Mouse (Mus musculus) thymus, adult 2 months (tissue): ENCODE measurements at regions not wholly inside any gene's neighbourhood (a gene's known extent, or its start where the extent isn't known, plus 50 kb on each side); places are given as distances from the start of the nearest gene placed in this dataset.

Source experiments
- DNase-seq: peaks from one replicate; pipeline ENCODE4 v3.0.0; 2021
- H3K27ac ChIP-seq: fragments of 200-500 bp; 2 replicates; pipeline ENCODE4 v1.5.1; 2012; ENCODE audit warnings: low read length, control low read depth; ENCODE audit not compliant: control insufficient read depth, insufficient read depth
- H3K27me3 ChIP-seq: fragments of 200-500 bp; 2 replicates; pipeline ENCODE4 v1.6.1; 2012; ENCODE audit warnings: mild to moderate bottlenecking, low read length, moderate library complexity, mixed read lengths; ENCODE audit not compliant: control insufficient read depth, insufficient read depth
- H3K36me3 ChIP-seq: fragments of 200-500 bp; 2 replicates; pipeline ENCODE4 v1.6.1; 2012; ENCODE audit warnings: mild to moderate bottlenecking, low read length, moderate library complexity; ENCODE audit not compliant: control insufficient read depth, insufficient read depth
- H3K4me1 ChIP-seq: fragments of 200-500 bp; replicated peaks from 2 replicates; pipeline ENCODE4 v1.6.1; 2012; ENCODE audit warnings: low read length; ENCODE audit not compliant: control insufficient read depth, insufficient read depth
- H3K4me3 ChIP-seq: fragments of 200-500 bp; 2 replicates; pipeline ENCODE4 v1.5.1; 2012; ENCODE audit warnings: mild to moderate bottlenecking, low read length, control low read depth, moderate library complexity; ENCODE audit not compliant: control insufficient read depth, insufficient read depth
- CTCF ChIP-seq: fragments of 200-500 bp; IDR thresholded peaks from 2 replicates; pipeline ENCODE4 v1.5.1; 2012; ENCODE audit warnings: mild to moderate bottlenecking, control low read depth, low read length, moderate library complexity, borderline replicate concordance; ENCODE audit not compliant: control insufficient read depth, poor library complexity, insufficient read depth; ENCODE audit errors: extremely low read depth
- POLR2A ChIP-seq: fragments of 200-500 bp; IDR thresholded peaks from 2 replicates; pipeline ENCODE4 v1.6.1; 2012; ENCODE audit warnings: mild to moderate bottlenecking, low read length, control low read depth, moderate library complexity; ENCODE audit not compliant: control insufficient read depth, poor library complexity, insufficient read depth; ENCODE audit errors: extremely low read depth
- WGBS: fragments of 180-500 bp; shearing (Covaris S2); methylation state at CpG from one replicate; pipeline ENCODE4 v1.1.7; 2018; 5-methylcytosine and 5-hydroxymethylcytosine counted together

DNA sequence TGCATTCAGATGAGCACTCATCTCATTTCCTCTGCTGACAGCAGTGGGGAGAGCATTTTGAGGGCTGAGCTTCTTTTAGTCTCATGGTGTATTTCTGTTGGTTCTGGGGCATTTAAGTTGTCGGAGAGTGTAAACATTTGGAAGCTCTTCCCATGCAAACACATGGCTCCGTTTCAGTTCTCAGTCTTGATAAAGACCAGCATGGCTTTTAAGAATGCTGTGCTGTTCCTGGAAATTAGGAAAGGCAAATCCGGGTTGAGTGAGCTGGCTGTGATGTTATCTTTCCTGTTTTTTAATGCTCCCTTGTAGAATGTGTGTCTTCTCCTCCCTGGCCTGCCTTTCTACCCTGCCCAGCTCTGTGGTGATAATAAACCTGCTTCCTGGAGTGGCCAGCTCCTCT is 61.0 kb upstream of the Pde3a start:
- TF ChIP-seq CTCF (no peak), POLR2A (no peak)
- Histone ChIP-seq H3K4me3 (no peak overlapping the region), H3K4me1 (no peaks in the 10 kb centered on the region), H3K27me3 (no peaks in the 10 kb centered on the region), H3K36me3 (no peaks in the 10 kb centered on the region), H3K27ac (no peak overlapping the region)
- WGBS: 82% methylated on average over 3 of the region's 3 CpGs
- no peak for DNase-seq

DNA sequence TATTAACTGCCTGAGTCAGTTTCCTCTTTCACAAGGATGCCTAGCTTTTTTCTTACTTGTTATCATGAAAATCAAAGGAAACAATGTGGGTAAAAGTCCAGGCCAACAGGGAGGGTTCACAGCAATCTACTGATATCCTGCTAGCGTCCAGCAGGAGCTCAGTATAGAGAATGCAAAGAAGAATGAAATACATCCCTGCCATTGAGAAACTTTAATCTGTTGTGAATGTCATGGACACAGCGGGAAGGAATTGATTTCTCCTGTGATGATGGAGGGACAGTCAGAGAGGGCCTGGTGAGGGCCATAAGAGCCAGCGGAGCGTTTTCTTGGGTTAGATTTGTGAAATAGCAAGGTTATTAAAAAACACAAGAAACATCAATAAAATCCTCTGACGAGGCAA is 60.0 kb upstream of the Pde3a start:
- 84% methylated on average over 5 of the region's 5 CpGs for WGBS
- Histone ChIP-seq H3K36me3 (no peaks in the 10 kb centered on the region), H3K4me3 (no peak overlapping the region), H3K4me1 (no peaks in the 10 kb centered on the region), H3K27me3 (no peaks in the 10 kb centered on the region), H3K27ac (no peak overlapping the region)
- DNase-seq: no peak
- TF ChIP-seq CTCF: no peak
- no peak for TF ChIP-seq POLR2A

GRCm38 (mm10) chr6:141189701-141190100 is 59.4 kb upstream of the Pde3a start:
- no peaks in the 10 kb centered on the region for H3K36me3 ChIP-seq
- no peaks in the 10 kb centered on the region for H3K27me3 ChIP-seq
- no peak overlapping the region for H3K4me3 ChIP-seq
- no peak overlapping the region for H3K27ac ChIP-seq
- DNase-seq: no peak
- no peak for TF ChIP-seq CTCF
- no peak for TF ChIP-seq POLR2A
- no peaks in the 10 kb centered on the region for H3K4me1 ChIP-seq
- 94% methylated on average over 3 of the region's 3 CpGs for WGBS

DNA sequence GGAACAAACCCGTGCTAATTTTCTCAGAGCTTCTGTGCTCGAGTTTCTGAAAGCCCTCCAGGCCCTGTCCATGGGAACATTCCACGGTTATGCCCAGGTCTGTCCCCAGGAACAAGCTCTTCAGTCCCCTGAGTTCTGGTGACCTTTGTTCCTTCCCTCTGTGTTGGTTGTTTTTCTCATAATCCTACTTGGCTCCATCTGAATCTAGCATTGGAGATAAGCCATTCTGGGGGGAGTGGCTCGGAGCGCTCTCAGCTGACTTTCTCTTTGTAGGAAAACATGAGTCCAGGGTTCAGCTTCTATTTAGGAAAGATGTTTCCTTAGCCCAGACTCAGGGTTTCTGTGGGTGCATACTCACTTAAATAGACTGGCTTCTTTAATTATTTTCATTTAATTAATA is 58.7 kb upstream of the Pde3a start:
- 91% methylated on average over 5 of the region's 5 CpGs for WGBS
- no peak overlapping the region for H3K27ac ChIP-seq
- no peak overlapping the region for H3K4me3 ChIP-seq
- H3K27me3 ChIP-seq: no peaks in the 10 kb centered on the region
- DNase-seq: no peak
- H3K36me3 ChIP-seq: no peaks in the 10 kb centered on the region
- H3K4me1 ChIP-seq: no peaks in the 10 kb centered on the region
- TF ChIP-seq CTCF (no peak), POLR2A (no peak)

DNA sequence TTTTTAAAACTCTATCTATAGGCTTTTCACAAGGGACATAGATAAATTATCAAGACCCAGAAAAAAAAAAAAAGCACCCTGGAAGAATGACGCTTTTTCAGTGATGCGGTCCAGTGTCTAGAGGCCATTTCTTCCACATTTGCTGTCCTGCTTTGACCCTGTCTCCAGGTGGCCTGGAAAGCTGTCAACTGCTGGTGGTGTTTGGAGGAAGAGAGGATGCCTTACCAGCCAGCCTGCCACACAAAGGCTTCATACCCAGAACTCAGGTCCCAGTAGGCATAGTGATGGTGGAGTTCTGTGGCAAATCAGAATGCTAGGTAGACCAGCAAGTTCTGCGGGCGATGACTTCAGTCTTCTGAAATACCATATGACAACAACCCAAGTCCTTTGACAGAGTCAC is 51.6 kb upstream of the Pde3a start:
- Histone ChIP-seq H3K4me1 (no peaks in the 10 kb centered on the region), H3K27ac (no peak overlapping the region), H3K4me3 (no peak overlapping the region), H3K36me3 (no peaks in the 10 kb centered on the region), H3K27me3 (no peaks in the 10 kb centered on the region)
- WGBS: over 99% methylated on average over 4 of the region's 4 CpGs
- no peak for TF ChIP-seq POLR2A
- no peak for TF ChIP-seq CTCF
- DNase-seq: no peak
